Mouse (Mus musculus): ENCODE data around the gene En2. TPM values are rescaled to one million over a fixed set of nuclear protein-coding genes. Genes with fewer than 3 reads are reported as not detected.

En2 gene
- polyA plus RNA-seq, 1 experiment from 2014 or later: 0.05 TPM

- H3K27me3 ChIP-seq: peaks cover 30% of the 10 kb centered on the region
- ATAC-seq (no peak), DNase-seq (ENCODE audit: low read depth, low spot score) (no peak)
- POLR2A ChIA-PET: no interaction called here
- no peak for TF ChIP-seq CTCF (IDR thresholded peaks at IDR 0.05)
- CTCF ChIA-PET: no interaction called here
- in situ Hi-C loops (cut with MboI; ENCODE audit: low pct_unique_long_range_greater_than_20kb): no loop called here
These were observed 6.2 kb downstream of the En2 start for GRCm38 (mm10) chr5:28171667-28172066.

- no peak for ATAC-seq
- DNase-seq (ENCODE audit: low read depth, low spot score): no peak
- no peak for TF ChIP-seq CTCF (IDR thresholded peaks at IDR 0.05)
- ChIA-PET CTCF (no interaction called here), POLR2A (no interaction called here)
- peaks cover 30% of the 10 kb centered on the region for H3K27me3 ChIP-seq
- in situ Hi-C loops (cut with MboI; ENCODE audit: low pct_unique_long_range_greater_than_20kb): no loop called here
These were observed 6.9 kb downstream of the En2 start for GRCm38 (mm10) chr5:28172261-28172920.

- CTCF ChIA-PET: no interaction called here
- ATAC-seq: no peak
- no peak for TF ChIP-seq CTCF (IDR thresholded peaks at IDR 0.05)
- in situ Hi-C loops (cut with MboI; ENCODE audit: low pct_unique_long_range_greater_than_20kb): no loop called here
- peaks cover 30% of the 10 kb centered on the region for H3K27me3 ChIP-seq
- no peak for DNase-seq (ENCODE audit: low read depth, low spot score)
- POLR2A ChIA-PET: no interaction called here
These were observed 7.6 kb downstream of the En2 start for GRCm38 (mm10) chr5:28172921-28173670.

GRCm38 (mm10) chr5:28173674-28174073, 8.2 kb downstream of the En2 start:
- in situ Hi-C loops (cut with MboI; ENCODE audit: low pct_unique_long_range_greater_than_20kb): no loop called here

GRCm38 (mm10) chr5:28174086-28174485, 8.6 kb downstream of the En2 start:
- in situ Hi-C loops (cut with MboI; ENCODE audit: low pct_unique_long_range_greater_than_20kb): no loop called here
- TF ChIP-seq CTCF (IDR thresholded peaks at IDR 0.05): no peak
- ChIA-PET POLR2A (no interaction called here), CTCF (no interaction called here)
- peaks cover 27% of the 10 kb centered on the region for H3K27me3 ChIP-seq
- ATAC-seq: no peak
- no peak for DNase-seq (ENCODE audit: low read depth, low spot score)

More at GRCm38 (mm10) chr5:28173674-28174073, 8.2 kb downstream of the En2 start:
- DNase-seq (ENCODE audit: low read depth, low spot score): no peak
- ChIA-PET CTCF (no interaction called here), POLR2A (no interaction called here)
- no peak for ATAC-seq
- no peak for TF ChIP-seq CTCF (IDR thresholded peaks at IDR 0.05)
- peaks cover 29% of the 10 kb centered on the region for H3K27me3 ChIP-seq

GRCm38 (mm10) chr5:28174876-28175569, 9.5 kb downstream of the En2 start:
- ATAC-seq (no peak), DNase-seq (ENCODE audit: low read depth, low spot score) (no peak)
- no peak for TF ChIP-seq CTCF (IDR thresholded peaks at IDR 0.05)
- CTCF ChIA-PET: no interaction called here
- peaks cover 23% of the 10 kb centered on the region for H3K27me3 ChIP-seq
- in situ Hi-C loops (cut with MboI; ENCODE audit: low pct_unique_long_range_greater_than_20kb): no loop called here
- POLR2A ChIA-PET: no interaction called here

- in situ Hi-C loops (cut with MboI; ENCODE audit: low pct_unique_long_range_greater_than_20kb): no loop called here
- ChIA-PET POLR2A (no interaction called here), CTCF (no interaction called here)
- no peak for ATAC-seq
- H3K27me3 ChIP-seq: peaks cover 17% of the 10 kb centered on the region
- no peak for DNase-seq (ENCODE audit: low read depth, low spot score)
- TF ChIP-seq CTCF (IDR thresholded peaks at IDR 0.05): no peak
These were observed 10.1 kb downstream of the En2 start for GRCm38 (mm10) chr5:28175570-28175919.

- in situ Hi-C loops (cut with MboI; ENCODE audit: low pct_unique_long_range_greater_than_20kb): no loop called here
- no peak for DNase-seq (ENCODE audit: low read depth, low spot score)
- ChIA-PET POLR2A (interaction anchor here (0.6 kb wide), 1 partner anchor 1218 kb away, joined by 8 read pairs; no protein-coding TSS in a partner anchor), CTCF (no interaction called here)
- ATAC-seq: no peak
- no peak for TF ChIP-seq CTCF (IDR thresholded peaks at IDR 0.05)
- H3K27me3 ChIP-seq: peaks cover 13% of the 10 kb centered on the region
These were observed 10.5 kb downstream of the En2 start for GRCm38 (mm10) chr5:28176023-28176422.

- TF ChIP-seq CTCF (IDR thresholded peaks at IDR 0.05): no peak
- no peak for ATAC-seq
- POLR2A ChIA-PET: interaction anchor here (0.6 kb wide), 1 partner anchor 1219 kb away, joined by 8 read pairs; no protein-coding TSS in a partner anchor
- CTCF ChIA-PET: no interaction called here
- H3K27me3 ChIP-seq: peaks cover 10% of the 10 kb centered on the region
- in situ Hi-C loops (cut with MboI; ENCODE audit: low pct_unique_long_range_greater_than_20kb): no loop called here
- no peak for DNase-seq (ENCODE audit: low read depth, low spot score)
These were observed 11.1 kb downstream of the En2 start for GRCm38 (mm10) chr5:28176585-28176984.

- POLR2A ChIA-PET: no interaction called here
- H3K27me3 ChIP-seq: peaks cover 10% of the 10 kb centered on the region
- CTCF ChIA-PET: interaction anchor here (1.3 kb wide), 1 partner anchor 9 kb away, joined by 3 read pairs; no protein-coding TSS in a partner anchor
- no peak for DNase-seq (ENCODE audit: low read depth, low spot score)
- in situ Hi-C loops (cut with MboI; ENCODE audit: low pct_unique_long_range_greater_than_20kb): no loop called here
- ATAC-seq: no peak
- no peak for TF ChIP-seq CTCF (IDR thresholded peaks at IDR 0.05)
These were observed 12.8 kb downstream of the En2 start for GRCm38 (mm10) chr5:28178322-28178721.

- H3K27me3 ChIP-seq: peaks cover 15% of the 10 kb centered on the region
- TF ChIP-seq CTCF (IDR thresholded peaks at IDR 0.05): no peak
- ChIA-PET POLR2A (no interaction called here), CTCF (interaction anchor here (1.2 to 1.3 kb wide), 2 partner anchors 8 to 37 kb away, joined by 3 to 5 read pairs; no protein-coding TSS in a partner anchor)
- in situ Hi-C loops (cut with MboI; ENCODE audit: low pct_unique_long_range_greater_than_20kb): no loop called here
- ATAC-seq (no peak), DNase-seq (ENCODE audit: low read depth, low spot score) (no peak)
These were observed 13.8 kb downstream of the En2 start for GRCm38 (mm10) chr5:28179237-28179790.
